Mouse (Mus musculus) neural tube, embryonic 13.5 days (tissue): ENCODE measurements around the gene Tomm5. TPM values are rescaled to one million over a fixed set of nuclear protein-coding genes. Genes with fewer than 3 reads are reported as not detected.
A peak's percentile ranks its signal among the peaks of the same experiment; 100 is the strongest.
"Not testable (repeated sequence)": the region's sequence is repeated elsewhere in the genome, so short reads cannot be mapped to it uniquely, and the experiment has no call there.

Experiments
- ATAC-seq: fragments of 200-750 bp; cut with Nextera tagmentation; 2 replicates; pipeline ENCODE4 v1.8.0; 2017; ENCODE audit warnings: low read depth, mild to moderate bottlenecking, moderate TSS enrichment, moderate library complexity
- H3K27ac ChIP-seq: fragments of 300-500 bp; sonication (generic); replicated peaks from 2 replicates; pipeline ENCODE4 v1.5.1; 2015; ENCODE audit warnings: moderate library complexity, mild to moderate bottlenecking, inconsistent platforms
- H3K27me3 ChIP-seq: fragments of 300-500 bp; sonication (generic); 2 replicates; pipeline ENCODE4 v1.6.1; 2015; ENCODE audit warnings: mild to moderate bottlenecking, inconsistent platforms
- H3K36me3 ChIP-seq: fragments of 300-500 bp; sonication (generic); 2 replicates; pipeline ENCODE4 v1.6.1; 2015; ENCODE audit warnings: mild to moderate bottlenecking, inconsistent platforms
- H3K4me1 ChIP-seq: fragments of 300-500 bp; sonication (generic); replicated peaks from 2 replicates; pipeline ENCODE4 v1.6.1; 2015; ENCODE audit warnings: inconsistent platforms
- H3K4me2 ChIP-seq: fragments of 300-500 bp; sonication (generic); 2 replicates; pipeline ENCODE4 v1.6.1; 2015; ENCODE audit warnings: inconsistent platforms, mild to moderate bottlenecking, moderate library complexity
- H3K4me3 ChIP-seq: fragments of 300-500 bp; sonication (generic); 2 replicates; pipeline ENCODE4 v1.5.1; 2015; ENCODE audit warnings: mild to moderate bottlenecking, inconsistent platforms
- H3K9ac ChIP-seq: fragments of 300-500 bp; sonication (generic); 2 replicates; pipeline ENCODE4 v1.6.1; 2015; ENCODE audit warnings: moderate library complexity, mild to moderate bottlenecking, inconsistent platforms
- H3K9me3 ChIP-seq: fragments of 300-500 bp; sonication (generic); 2 replicates; pipeline ENCODE4 v1.6.1; 2016; ENCODE audit warnings: inconsistent platforms
- WGBS: fragments of 180-500 bp; shearing (Covaris S2); methylation state at CpG from one replicate; pipeline ENCODE4 v1.1.7; 2015; 5-methylcytosine and 5-hydroxymethylcytosine counted together
- polyA plus RNA-seq: library from polyadenylated mRNA; unstranded; fragments of >200 nt; fragmentation: Nextera tagmentation; extraction: Ambion mirVana; gene quantifications from 2 replicates; pipeline ENCODE4 v1.2.1, GENCODE M21; 2015

Tomm5 gene
- polyA plus RNA-seq, 1 experiment from 2014 or later = 166 TPM

- H3K4me3 ChIP-seq = no peak overlapping the region
- no peaks in the 10 kb centered on the region for H3K27me3 ChIP-seq
- no peak overlapping the region for H3K4me2 ChIP-seq
- H3K36me3 ChIP-seq = peaks cover 22% of the 10 kb centered on the region
- WGBS = 27% methylated on average over 7 of the region's 7 CpGs
- no peak overlapping the region for H3K27ac ChIP-seq
- H3K9me3 ChIP-seq = no peaks in the 10 kb centered on the region
- no peak overlapping the region for H3K9ac ChIP-seq
- ATAC-seq = no peak
- H3K4me1 ChIP-seq = no peaks in the 10 kb centered on the region
Measured at GRCm38 (mm10) chr4:45097198-45097872, 10.6 kb downstream of the Tomm5 start.

GRCm38 (mm10) chr4:45084895-45085290, 23.0 kb downstream of the Tomm5 start:
- ATAC-seq = no peak
- no peaks in the 10 kb centered on the region for H3K27me3 ChIP-seq

GRCm38 (mm10) chr4:45084021-45084894, 23.7 kb downstream of the Tomm5 start, which contains the start of gene Fbxo10:
Fbxo10 (minus strand) TSS chr4:45084604.
- ATAC-seq = peak; percentile 93
- H3K4me2 ChIP-seq = peak within 1 kb of the TSS; percentile 71
- no peaks in the 10 kb centered on the region for H3K27me3 ChIP-seq
- H3K4me3 ChIP-seq = peak within 1 kb of the TSS; percentile 91
- 0 out of 2 replicates have a peak, but pooled peaks cover under 1% of the 10 kb centered on the region for H3K36me3 ChIP-seq
- H3K27ac ChIP-seq = peak within 1 kb of the TSS; percentile 88
- H3K9me3 ChIP-seq = no peaks in the 10 kb centered on the region
- H3K9ac ChIP-seq = peak within 1 kb of the TSS; percentile 98
- peaks cover 22% of the 10 kb centered on the region for H3K4me1 ChIP-seq
- WGBS = under 1% methylated on average over 66 of the region's 77 CpGs

More at GRCm38 (mm10) chr4:45084895-45085290, 23.0 kb downstream of the Tomm5 start:
- peak overlapping the region; percentile 88 for H3K27ac ChIP-seq
- WGBS = 49% methylated on average over 8 of the region's 8 CpGs
- H3K4me2 ChIP-seq = peak overlapping the region; percentile 71
- H3K36me3 ChIP-seq = no peaks in the 10 kb centered on the region
- H3K9me3 ChIP-seq = no peaks in the 10 kb centered on the region
- peak overlapping the region; percentile 98 for H3K9ac ChIP-seq
- peaks cover 22% of the 10 kb centered on the region for H3K4me1 ChIP-seq
- H3K4me3 ChIP-seq = peak overlapping the region; percentile 91

GRCm38 (mm10) chr4:45083487-45083886, 24.4 kb downstream of the Tomm5 start:
- H3K4me1 ChIP-seq = peaks cover 22% of the 10 kb centered on the region
- peak overlapping the region; percentile 98 for H3K9ac ChIP-seq
- H3K4me3 ChIP-seq = peak overlapping the region; percentile 91
- peak overlapping the region; percentile 71 for H3K4me2 ChIP-seq
- no peaks in the 10 kb centered on the region for H3K27me3 ChIP-seq
- ATAC-seq = no peak
- H3K27ac ChIP-seq = peak overlapping the region; percentile 88
- WGBS = 1% methylated on average over 8 of the region's 8 CpGs
- no peaks in the 10 kb centered on the region for H3K9me3 ChIP-seq
- H3K36me3 ChIP-seq = 0 out of 2 replicates have a peak, but pooled peaks cover 8% of the 10 kb centered on the region

GRCm38 (mm10) chr4:45082951-45083350, 25.0 kb downstream of the Tomm5 start:
- H3K4me3 ChIP-seq = peak overlapping the region; percentile 91
- ATAC-seq = no peak
- peaks cover 22% of the 10 kb centered on the region for H3K4me1 ChIP-seq
- H3K9me3 ChIP-seq = no peaks in the 10 kb centered on the region
- peak overlapping the region; percentile 98 for H3K9ac ChIP-seq
- no peaks in the 10 kb centered on the region for H3K27me3 ChIP-seq
- WGBS = 63% methylated on average over 9 of the region's 9 CpGs
- H3K4me2 ChIP-seq = peak overlapping the region; percentile 71
- H3K36me3 ChIP-seq = 0 out of 2 replicates have a peak, but pooled peaks cover 9% of the 10 kb centered on the region
- H3K27ac ChIP-seq = peak overlapping the region; percentile 64

GRCm38 (mm10) chr4:45081041-45081440, 26.9 kb downstream of the Tomm5 start:
- not testable (repeated sequence) for H3K4me3 ChIP-seq, H3K27ac ChIP-seq, H3K36me3 ChIP-seq, H3K27me3 ChIP-seq, H3K9me3 ChIP-seq, ATAC-seq, H3K9ac ChIP-seq, H3K4me2 ChIP-seq
- 96% methylated on average over 4 of the region's 4 CpGs for WGBS
- peaks cover 22% of the 10 kb centered on the region for H3K4me1 ChIP-seq

- no peak for ATAC-seq
- WGBS = 78% methylated on average over 6 of the region's 6 CpGs
Measured at GRCm38 (mm10) chr4:45073544-45073943, 34.4 kb downstream of the Tomm5 start.

GRCm38 (mm10) chr4:45072261-45072973, 35.5 kb downstream of the Tomm5 start:
- Histone ChIP-seq H3K4me2 (no peak overlapping the region), H3K4me3 (no peak overlapping the region), H3K9me3 (no peaks in the 10 kb centered on the region), H3K9ac (no peak overlapping the region), H3K27ac (no peak overlapping the region), H3K36me3 (no peaks in the 10 kb centered on the region), H3K27me3 (no peaks in the 10 kb centered on the region), H3K4me1 (peaks cover 19% of the 10 kb centered on the region)
- ATAC-seq = no peak
- 76% methylated on average over 15 of the region's 15 CpGs for WGBS

More at GRCm38 (mm10) chr4:45073544-45073943, 34.4 kb downstream of the Tomm5 start:
- Histone ChIP-seq H3K4me1 (peaks cover 19% of the 10 kb centered on the region), H3K27me3 (no peaks in the 10 kb centered on the region), H3K9ac (no peak overlapping the region), H3K4me3 (no peak overlapping the region), H3K4me2 (no peak overlapping the region), H3K36me3 (0 out of 2 replicates have a peak, but pooled peaks cover under 1% of the 10 kb centered on the region), H3K27ac (no peak overlapping the region), H3K9me3 (no peaks in the 10 kb centered on the region)

GRCm38 (mm10) chr4:45067742-45068141, 40.2 kb downstream of the Tomm5 start:
- no peak overlapping the region for H3K4me2 ChIP-seq
- H3K9ac ChIP-seq = no peak overlapping the region
- no peaks in the 10 kb centered on the region for H3K9me3 ChIP-seq
- ATAC-seq = no peak
- H3K4me1 ChIP-seq = peaks cover 33% of the 10 kb centered on the region
- no peak overlapping the region for H3K27ac ChIP-seq
- 88% methylated on average over 4 of the region's 4 CpGs for WGBS
- no peak overlapping the region for H3K4me3 ChIP-seq
- H3K36me3 ChIP-seq = no peaks in the 10 kb centered on the region
- H3K27me3 ChIP-seq = no peaks in the 10 kb centered on the region

- Histone ChIP-seq H3K4me3 (no peak overlapping the region), H3K4me2 (no peak overlapping the region), H3K27ac (no peak overlapping the region), H3K4me1 (peaks cover 33% of the 10 kb centered on the region), H3K9ac (no peak overlapping the region), H3K9me3 (no peaks in the 10 kb centered on the region), H3K27me3 (no peaks in the 10 kb centered on the region), H3K36me3 (peaks cover 11% of the 10 kb centered on the region)
- 57% methylated on average over 2 of the region's 2 CpGs for WGBS
- ATAC-seq = no peak
Measured at GRCm38 (mm10) chr4:45066036-45066730, 41.7 kb downstream of the Tomm5 start.

- no peak for ATAC-seq
- WGBS = 84% methylated on average over 2 of the region's 2 CpGs
- Histone ChIP-seq H3K4me1 (peaks cover 25% of the 10 kb centered on the region), H3K4me2 (no peak overlapping the region), H3K9ac (no peak overlapping the region), H3K4me3 (no peak overlapping the region), H3K27me3 (no peaks in the 10 kb centered on the region), H3K9me3 (no peaks in the 10 kb centered on the region), H3K27ac (no peak overlapping the region), H3K36me3 (peaks cover 27% of the 10 kb centered on the region)
Measured at GRCm38 (mm10) chr4:45064577-45064976, 43.3 kb downstream of the Tomm5 start.
